Mouse (Mus musculus) liver (tissue): ENCODE measurements around the gene Fkbp14.

ENCODE experiments used
- DNase-seq: peaks from one replicate; pipeline ENCODE4 v3.0.0-alpha.2; 2020; ENCODE audit warnings: mixed read lengths

Fkbp14 gene

GRCm38 (mm10) chr6:54542836-54543235 is 54.3 kb downstream of the Fkbp14 start:
- no peak for DNase-seq

- DNase-seq, result no peak
Measured at GRCm38 (mm10) chr6:54540252-54540887, 56.7 kb downstream of the Fkbp14 start.

GRCm38 (mm10) chr6:54539396-54539795 is 57.7 kb downstream of the Fkbp14 start:
- DNase-seq, result no peak

- DNase-seq, result no peak
Measured at GRCm38 (mm10) chr6:54538773-54539173, 58.3 kb downstream of the Fkbp14 start.

GRCm38 (mm10) chr6:54537053-54537452 is 60.1 kb downstream of the Fkbp14 start:
- DNase-seq, result no peak

- DNase-seq, result no peak
Measured at GRCm38 (mm10) chr6:54535485-54535884, 61.6 kb downstream of the Fkbp14 start.

GRCm38 (mm10) chr6:54531048-54531481 is 66.0 kb downstream of the Fkbp14 start:
- DNase-seq, result no peak

- no peak for DNase-seq
Measured at GRCm38 (mm10) chr6:54530182-54530581, 66.9 kb downstream of the Fkbp14 start.

- no peak for DNase-seq
Measured at GRCm38 (mm10) chr6:54528666-54529065, 68.4 kb downstream of the Fkbp14 start.
